Mouse (Mus musculus) testis, adult 2 months (tissue): Measurements from ENCODE around the gene Catsperz.

Experiments
- CTCF ChIP-seq: fragments of 200-500 bp; IDR thresholded peaks from 2 replicates; pipeline ENCODE4 v1.5.1; 2012; ENCODE audit warnings: low read depth, mild to moderate bottlenecking, inconsistent platforms, low read length, moderate library complexity; ENCODE audit not compliant: control insufficient read depth, insufficient read depth, insufficient replicate concordance
- POLR2A ChIP-seq: fragments of 200-500 bp; IDR thresholded peaks from 2 replicates; pipeline ENCODE4 v1.6.1; 2012; ENCODE audit warnings: low read depth, mild to moderate bottlenecking, inconsistent platforms, low read length, moderate library complexity; ENCODE audit not compliant: control insufficient read depth

DNA sequence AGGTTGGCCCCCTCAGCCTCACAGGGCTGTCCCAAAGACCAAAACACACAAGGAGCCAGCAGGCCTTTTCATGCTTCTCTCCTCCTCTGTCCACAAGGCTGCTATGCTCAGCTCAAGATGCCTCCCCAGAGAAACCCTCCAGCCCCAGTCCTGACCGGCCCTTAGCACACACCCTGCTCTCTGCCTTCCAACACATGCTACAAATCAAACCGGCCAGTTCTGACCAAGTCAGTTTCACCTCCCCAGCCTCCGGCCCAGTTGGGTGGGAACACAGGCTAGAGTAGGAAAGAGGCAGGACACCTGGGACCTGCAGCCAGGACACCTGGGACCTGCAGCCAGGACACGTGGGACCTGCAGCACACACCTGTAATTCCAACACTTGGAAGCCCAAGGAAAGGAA, 8.7 kb downstream of the Catsperz start:
- no peak for TF ChIP-seq POLR2A
- no peak for TF ChIP-seq CTCF
